Mouse (Mus musculus): ENCODE results near the gene Arhgap25. TPM values are rescaled to one million over a fixed set of nuclear protein-coding genes. Genes with fewer than 3 reads are reported as not detected.

Arhgap25 gene
- polyA plus RNA-seq, 1 experiment from 2014 or later, result 4.9 TPM

DNA sequence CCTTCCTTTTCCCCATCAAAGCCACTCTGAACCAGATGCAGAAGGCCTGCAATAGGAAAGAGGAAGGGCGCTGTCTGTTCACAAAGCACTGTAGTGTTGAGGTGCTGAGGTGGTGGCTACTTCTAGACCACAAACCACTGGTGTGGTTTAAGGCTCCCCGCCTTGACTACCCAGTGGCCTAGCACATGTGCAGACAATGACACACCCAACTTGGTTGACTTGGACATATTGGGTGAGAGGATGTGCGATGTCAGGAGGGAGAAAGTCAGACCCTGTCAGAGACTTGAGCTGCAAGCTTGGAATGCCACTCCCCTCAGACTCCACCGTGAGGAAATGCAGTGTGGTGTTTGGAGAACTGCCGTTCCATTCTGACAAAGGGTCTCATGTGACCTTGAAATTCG lies 8.1 kb upstream of the Arhgap25 start:
- Histone ChIP-seq H3K36me3 (ENCODE audit: control insufficient read depth, insufficient read depth, low read length) (no peaks in the 10 kb centered on the region), H3K4me3 (ENCODE audit: low read depth, low read length) (no peak overlapping the region), H3K27ac (replicated peaks; ENCODE audit: low read depth, low read length) (no peak overlapping the region), H3K4me2 (ENCODE audit: low read depth, low read length) (no peak overlapping the region), H3K9me3 (ENCODE audit: control insufficient read depth, low read length) (peaks cover 4% of the 10 kb centered on the region; the same call in 1 of the 2 replicates), H3K4me1 (ENCODE audit: control insufficient read depth, insufficient read depth, low read length) (no peaks in the 10 kb centered on the region), H3K27me3 (replicated peaks; ENCODE audit: control insufficient read depth, insufficient read depth, low read length) (no peaks in the 10 kb centered on the region), H3K9ac (ENCODE audit: low read depth, low read length) (no peak overlapping the region)
- ATAC-seq (ENCODE audit: low read depth), result no peak
- WGBS, result 82% methylated on average over 6 of the region's 6 CpGs
- DNase-seq (ENCODE audit: low spot score), result no peak

DNA sequence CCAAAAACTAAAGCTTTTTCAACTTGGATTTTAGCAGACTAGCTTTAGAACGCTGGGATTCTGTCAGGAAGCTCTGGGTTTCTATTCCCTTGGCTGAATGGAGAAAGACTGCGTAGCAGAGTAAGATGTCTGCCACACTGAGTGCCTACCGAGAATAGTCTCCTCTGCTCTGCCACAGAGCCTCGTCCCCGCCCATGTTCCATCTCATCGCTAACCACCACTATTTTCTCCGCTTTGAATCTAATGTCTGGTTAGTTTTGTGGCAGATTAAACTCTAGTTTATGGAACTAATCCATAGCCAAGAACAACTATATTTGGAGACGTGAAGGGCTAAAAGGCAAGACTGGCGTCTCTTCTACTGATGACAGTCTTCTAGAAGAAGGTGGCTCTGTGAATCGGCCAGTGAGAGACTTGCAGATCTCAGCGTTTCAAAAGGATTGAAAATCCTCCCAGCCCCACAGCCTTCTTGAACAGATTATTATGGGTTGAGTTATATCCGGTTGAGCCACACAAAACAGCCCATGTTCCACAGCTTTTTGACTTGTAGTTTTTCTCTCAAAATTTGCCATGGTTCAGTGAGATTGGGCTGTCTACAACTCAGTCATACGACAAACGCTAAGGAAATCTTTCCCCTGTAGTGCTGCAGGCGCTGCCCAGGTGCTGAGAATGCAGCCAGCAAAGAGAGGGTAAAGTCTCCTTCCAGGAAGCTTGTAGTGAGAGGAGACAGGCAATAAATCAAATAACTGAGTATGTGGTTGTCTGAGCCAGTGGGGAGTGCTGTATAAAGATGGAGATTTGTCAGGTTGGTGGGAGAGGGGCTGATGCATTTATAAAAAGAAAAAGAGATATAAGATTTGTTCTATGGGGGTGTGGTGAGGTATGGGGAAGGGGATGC lies 5.6 kb upstream of the Arhgap25 start:
- Histone ChIP-seq H3K27me3 (replicated peaks; ENCODE audit: control insufficient read depth, insufficient read depth, low read length) (no peaks in the 10 kb centered on the region), H3K4me2 (ENCODE audit: low read depth, low read length) (no peak overlapping the region), H3K9ac (ENCODE audit: low read depth, low read length) (no peak overlapping the region), H3K27ac (replicated peaks; ENCODE audit: low read depth, low read length) (no peak overlapping the region), H3K4me3 (ENCODE audit: low read depth, low read length) (no peak overlapping the region), H3K4me1 (ENCODE audit: control insufficient read depth, insufficient read depth, low read length) (no peaks in the 10 kb centered on the region), H3K9me3 (ENCODE audit: control insufficient read depth, low read length) (no peaks in the 10 kb centered on the region), H3K36me3 (ENCODE audit: control insufficient read depth, insufficient read depth, low read length) (no peaks in the 10 kb centered on the region)
- DNase-seq (ENCODE audit: low spot score) (no peak), ATAC-seq (ENCODE audit: low read depth) (no peak)
- WGBS, result 72% methylated on average over 15 of the region's 15 CpGs

DNA sequence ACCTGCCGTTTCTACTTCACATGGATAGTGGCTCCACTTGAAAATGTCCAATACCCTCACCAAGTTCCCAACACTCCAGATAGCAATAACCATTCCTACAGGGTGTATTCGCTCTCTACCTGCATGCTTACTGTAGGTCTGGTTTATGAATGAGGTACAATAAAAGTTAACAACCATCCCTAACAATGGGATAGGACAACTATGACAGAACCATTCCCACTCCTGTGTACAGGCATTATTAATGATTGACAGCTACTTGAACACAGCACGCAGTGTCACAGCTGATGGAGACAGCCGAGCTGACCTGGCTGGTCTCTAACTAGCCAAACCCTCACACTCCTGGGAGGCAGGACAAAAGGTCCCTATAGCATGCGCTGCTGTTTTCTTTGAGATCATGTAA lies 4.6 kb upstream of the Arhgap25 start:
- 76% methylated on average over 5 of the region's 5 CpGs for WGBS
- Histone ChIP-seq H3K36me3 (ENCODE audit: control insufficient read depth, insufficient read depth, low read length) (no peaks in the 10 kb centered on the region), H3K9me3 (ENCODE audit: control insufficient read depth, low read length) (no peaks in the 10 kb centered on the region), H3K4me3 (ENCODE audit: low read depth, low read length) (no peak overlapping the region), H3K9ac (ENCODE audit: low read depth, low read length) (no peak overlapping the region), H3K27me3 (replicated peaks; ENCODE audit: control insufficient read depth, insufficient read depth, low read length) (no peaks in the 10 kb centered on the region), H3K27ac (replicated peaks; ENCODE audit: low read depth, low read length) (no peak overlapping the region), H3K4me2 (ENCODE audit: low read depth, low read length) (no peak overlapping the region), H3K4me1 (ENCODE audit: control insufficient read depth, insufficient read depth, low read length) (peaks cover 5% of the 10 kb centered on the region; the same call in 1 of the 2 replicates)
- ATAC-seq (ENCODE audit: low read depth), result no peak
- no peak for DNase-seq (ENCODE audit: low spot score)

DNA sequence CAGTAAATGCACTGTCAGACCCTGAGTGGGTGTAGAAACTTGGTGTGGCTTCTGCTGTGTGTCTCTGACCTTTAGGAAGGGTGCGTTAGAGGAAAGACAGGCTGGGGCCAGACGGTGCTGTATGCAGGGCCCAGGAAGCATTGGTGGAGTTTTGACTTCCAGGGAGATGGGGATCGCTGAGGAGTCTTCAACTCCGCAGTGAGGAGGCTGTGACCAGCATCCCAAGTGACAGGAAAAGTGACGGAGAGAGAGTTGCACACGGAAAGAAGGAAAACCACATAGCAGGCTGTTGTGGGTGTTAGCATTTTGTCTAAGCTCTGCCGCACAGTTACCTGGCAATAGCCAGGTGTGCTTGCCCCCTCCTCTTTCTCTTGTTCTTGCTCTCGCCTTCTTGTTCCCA lies 3.2 kb upstream of the Arhgap25 start:
- H3K4me3 ChIP-seq (ENCODE audit: low read depth, low read length), result no peak overlapping the region
- no peaks in the 10 kb centered on the region for H3K9me3 ChIP-seq (ENCODE audit: control insufficient read depth, low read length)
- no peak overlapping the region for H3K4me2 ChIP-seq (ENCODE audit: low read depth, low read length)
- no peak overlapping the region for H3K27ac ChIP-seq (replicated peaks; ENCODE audit: low read depth, low read length)
- H3K4me1 ChIP-seq (ENCODE audit: control insufficient read depth, insufficient read depth, low read length), result peaks cover 5% of the 10 kb centered on the region; the same call in 1 of the 2 replicates
- ATAC-seq (ENCODE audit: low read depth), result no peak
- DNase-seq (ENCODE audit: low spot score), result no peak
- H3K36me3 ChIP-seq (ENCODE audit: control insufficient read depth, insufficient read depth, low read length), result no peaks in the 10 kb centered on the region
- H3K9ac ChIP-seq (ENCODE audit: low read depth, low read length), result no peak overlapping the region
- no peaks in the 10 kb centered on the region for H3K27me3 ChIP-seq (replicated peaks; ENCODE audit: control insufficient read depth, insufficient read depth, low read length)
- WGBS, result 69% methylated on average over 8 of the region's 8 CpGs

DNA sequence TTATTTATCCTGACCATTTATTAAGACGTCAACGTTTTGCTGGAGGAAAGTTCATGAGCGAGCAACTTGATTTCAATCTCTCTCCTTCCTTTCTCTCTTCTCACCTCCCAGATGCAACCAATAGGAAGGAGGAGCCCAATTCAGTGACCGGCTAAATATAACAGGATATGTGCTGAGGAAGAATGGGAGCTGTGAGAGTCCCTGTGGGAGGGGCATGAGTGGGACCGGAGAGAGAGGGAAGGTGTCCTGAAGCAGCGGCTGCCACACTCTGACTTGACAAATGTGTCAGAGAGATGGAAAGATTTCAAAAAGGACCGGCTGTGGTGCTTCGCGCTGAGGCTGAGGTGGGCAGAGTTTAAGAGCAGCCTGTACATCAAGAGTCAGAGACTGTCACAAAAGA lies 2.6 kb upstream of the Arhgap25 start:
- H3K4me1 ChIP-seq (ENCODE audit: control insufficient read depth, insufficient read depth, low read length), result peaks cover 5% of the 10 kb centered on the region; the same call in 1 of the 2 replicates
- H3K4me2 ChIP-seq (ENCODE audit: low read depth, low read length), result no peak overlapping the region
- H3K4me3 ChIP-seq (ENCODE audit: low read depth, low read length), result no peak overlapping the region
- no peak overlapping the region for H3K27ac ChIP-seq (replicated peaks; ENCODE audit: low read depth, low read length)
- WGBS, result 73% methylated on average over 9 of the region's 9 CpGs
- H3K9ac ChIP-seq (ENCODE audit: low read depth, low read length), result no peak overlapping the region
- H3K9me3 ChIP-seq (ENCODE audit: control insufficient read depth, low read length), result no peaks in the 10 kb centered on the region
- DNase-seq (ENCODE audit: low spot score) (no peak), ATAC-seq (ENCODE audit: low read depth) (no peak)
- H3K36me3 ChIP-seq (ENCODE audit: control insufficient read depth, insufficient read depth, low read length), result no peaks in the 10 kb centered on the region
- H3K27me3 ChIP-seq (replicated peaks; ENCODE audit: control insufficient read depth, insufficient read depth, low read length), result no peaks in the 10 kb centered on the region

DNA sequence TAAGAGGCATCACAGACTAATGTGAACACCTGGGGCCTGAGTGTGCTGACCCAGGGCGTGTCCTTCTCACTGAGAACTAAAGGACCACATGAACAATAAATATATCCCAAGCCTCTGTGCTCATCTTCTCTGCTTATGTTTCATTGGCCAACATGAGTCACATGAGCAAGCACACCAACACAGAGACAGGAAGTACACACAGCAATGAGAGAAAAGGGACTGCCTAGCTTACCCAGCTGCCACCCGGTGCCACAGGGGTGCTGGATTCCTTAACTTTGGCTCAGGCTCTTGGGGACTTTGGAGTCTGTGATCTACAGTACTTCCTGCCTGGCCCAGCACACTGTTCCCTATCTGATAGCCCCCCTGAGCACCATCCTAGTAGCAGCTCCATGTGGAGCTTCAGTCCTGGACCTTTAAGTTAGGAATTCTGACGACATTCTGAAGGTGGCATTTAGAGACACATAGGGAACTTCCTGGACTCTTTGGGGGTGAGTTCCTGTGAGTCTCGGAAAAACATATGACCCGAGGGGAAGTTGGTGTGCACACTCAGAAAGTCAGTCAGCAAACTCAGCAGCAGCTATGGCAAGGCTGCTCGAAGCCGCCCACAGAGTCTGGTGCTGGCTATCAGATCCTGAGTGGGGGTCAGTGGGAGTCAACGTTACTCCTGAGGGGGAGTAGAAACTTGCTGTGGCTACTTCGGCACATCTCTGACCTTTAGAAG lies 2.0 kb upstream of the Arhgap25 start:
- Histone ChIP-seq H3K36me3 (ENCODE audit: control insufficient read depth, insufficient read depth, low read length) (no peaks in the 10 kb centered on the region), H3K9ac (ENCODE audit: low read depth, low read length) (no peak overlapping the region), H3K4me1 (ENCODE audit: control insufficient read depth, insufficient read depth, low read length) (peaks cover 5% of the 10 kb centered on the region; the same call in 1 of the 2 replicates), H3K27me3 (replicated peaks; ENCODE audit: control insufficient read depth, insufficient read depth, low read length) (no peaks in the 10 kb centered on the region), H3K4me2 (ENCODE audit: low read depth, low read length) (no peak overlapping the region), H3K27ac (replicated peaks; ENCODE audit: low read depth, low read length) (no peak overlapping the region), H3K4me3 (ENCODE audit: low read depth, low read length) (no peak overlapping the region), H3K9me3 (ENCODE audit: control insufficient read depth, low read length) (no peaks in the 10 kb centered on the region)
- WGBS, result 73% methylated on average over 9 of the region's 9 CpGs
- no peak for DNase-seq (ENCODE audit: low spot score)
- no peak for ATAC-seq (ENCODE audit: low read depth)

DNA sequence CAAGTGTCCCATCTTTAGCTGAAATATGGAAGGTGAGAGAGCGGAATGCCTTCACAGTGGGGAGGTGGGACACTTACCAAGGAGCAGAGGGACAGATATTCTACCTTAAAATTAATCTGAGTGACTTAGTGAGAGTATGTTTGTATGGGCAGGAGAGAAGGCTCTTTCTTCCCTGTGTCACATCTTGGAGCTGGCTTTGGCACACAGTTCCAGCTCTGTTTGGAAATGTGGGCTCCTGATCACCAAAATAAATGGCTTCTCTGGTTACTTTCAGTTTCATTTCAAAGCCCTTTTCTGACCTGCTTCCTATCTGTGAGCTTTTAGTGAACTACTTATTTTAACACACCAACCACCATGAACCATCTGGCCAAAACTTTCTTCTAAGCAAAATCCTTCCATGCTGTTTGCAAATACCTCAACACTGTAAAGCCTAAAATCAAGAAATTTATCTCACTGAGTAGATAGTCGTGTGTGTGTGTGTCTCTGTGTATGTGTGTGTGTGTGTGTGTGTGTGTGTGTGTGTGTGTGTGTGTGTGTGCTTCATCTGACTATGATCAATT lies 1.5 kb downstream of the Arhgap25 start:
- Histone ChIP-seq H3K9me3 (ENCODE audit: control insufficient read depth, low read length) (no peaks in the 10 kb centered on the region), H3K9ac (ENCODE audit: low read depth, low read length) (no peak overlapping the region), H3K4me1 (ENCODE audit: control insufficient read depth, insufficient read depth, low read length) (peaks cover 5% of the 10 kb centered on the region; the same call in 1 of the 2 replicates), H3K4me3 (ENCODE audit: low read depth, low read length) (no peak overlapping the region), H3K27me3 (replicated peaks; ENCODE audit: control insufficient read depth, insufficient read depth, low read length) (no peaks in the 10 kb centered on the region; the same call in 1 of the 2 replicates), H3K4me2 (ENCODE audit: low read depth, low read length) (no peak overlapping the region), H3K36me3 (ENCODE audit: control insufficient read depth, insufficient read depth, low read length) (no peaks in the 10 kb centered on the region), H3K27ac (replicated peaks; ENCODE audit: low read depth, low read length) (no peak overlapping the region)
- DNase-seq (ENCODE audit: low spot score), result no peak
- ATAC-seq (ENCODE audit: low read depth), result no peak
- 74% methylated on average over 2 of the region's 2 CpGs for WGBS

DNA sequence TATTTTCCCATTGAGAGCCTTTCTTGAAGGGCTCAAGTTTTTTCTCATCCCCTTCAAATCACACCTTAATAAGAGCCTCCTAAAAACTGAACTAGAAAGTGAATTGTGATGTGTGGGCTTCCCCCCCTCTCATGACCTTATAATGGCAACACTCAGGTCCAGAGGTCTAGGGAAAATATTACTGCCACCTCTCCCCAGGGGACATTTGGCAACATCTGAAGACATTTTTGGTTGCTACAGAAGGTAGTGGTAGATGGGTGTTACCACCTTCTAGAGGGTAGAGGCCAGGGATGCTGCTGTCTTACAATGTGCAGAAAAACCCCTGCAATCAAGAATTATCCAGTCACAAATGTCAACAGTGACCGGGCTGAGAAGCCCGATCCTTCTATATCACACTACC lies 2.7 kb downstream of the Arhgap25 start:
- Histone ChIP-seq H3K4me3 (ENCODE audit: low read depth, low read length) (no peak overlapping the region), H3K36me3 (ENCODE audit: control insufficient read depth, insufficient read depth, low read length) (no peaks in the 10 kb centered on the region), H3K9me3 (ENCODE audit: control insufficient read depth, low read length) (no peaks in the 10 kb centered on the region), H3K27me3 (replicated peaks; ENCODE audit: control insufficient read depth, insufficient read depth, low read length) (no peaks in the 10 kb centered on the region; the same call in 1 of the 2 replicates), H3K4me2 (ENCODE audit: low read depth, low read length) (no peak overlapping the region), H3K27ac (replicated peaks; ENCODE audit: low read depth, low read length) (no peak overlapping the region), H3K4me1 (ENCODE audit: control insufficient read depth, insufficient read depth, low read length) (peaks cover 5% of the 10 kb centered on the region; the same call in 1 of the 2 replicates), H3K9ac (ENCODE audit: low read depth, low read length) (no peak overlapping the region)
- DNase-seq (ENCODE audit: low spot score), result no peak
- no peak for ATAC-seq (ENCODE audit: low read depth)
- WGBS, result 74% methylated on average over 2 of the region's 2 CpGs
